Mouse (Mus musculus): Measurements from ENCODE around the gene Ssmem1. TPM values are rescaled to one million over a fixed set of nuclear protein-coding genes. Genes with fewer than 3 reads are reported as not detected.

Ssmem1 gene
- polyA plus RNA-seq, 1 experiment from 2014 or later, result 0.19 TPM

DNA sequence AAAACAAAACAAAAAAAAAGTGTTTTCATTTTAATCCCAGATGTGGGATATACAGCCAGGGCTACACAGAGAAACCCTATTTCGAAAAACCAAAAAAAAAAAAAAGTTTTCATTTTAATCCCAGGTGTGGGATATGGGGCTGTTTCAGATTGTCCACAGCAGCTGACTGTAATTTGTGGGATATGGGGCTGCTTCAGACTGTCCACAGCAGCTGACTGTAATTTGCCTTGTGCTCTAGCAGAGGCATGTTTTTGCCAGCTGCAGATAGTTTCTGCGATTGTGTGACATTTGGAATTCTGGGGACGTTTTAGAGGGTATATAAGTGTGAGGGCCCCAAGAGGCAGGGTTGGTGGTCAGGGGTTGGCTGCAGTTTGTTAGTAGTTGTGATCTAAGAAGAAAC, 37.9 kb upstream of the Ssmem1 start:
- 90% methylated on average over 3 of the region's 3 CpGs for WGBS
- ATAC-seq (ENCODE audit: low FRiP score), result no peak

DNA sequence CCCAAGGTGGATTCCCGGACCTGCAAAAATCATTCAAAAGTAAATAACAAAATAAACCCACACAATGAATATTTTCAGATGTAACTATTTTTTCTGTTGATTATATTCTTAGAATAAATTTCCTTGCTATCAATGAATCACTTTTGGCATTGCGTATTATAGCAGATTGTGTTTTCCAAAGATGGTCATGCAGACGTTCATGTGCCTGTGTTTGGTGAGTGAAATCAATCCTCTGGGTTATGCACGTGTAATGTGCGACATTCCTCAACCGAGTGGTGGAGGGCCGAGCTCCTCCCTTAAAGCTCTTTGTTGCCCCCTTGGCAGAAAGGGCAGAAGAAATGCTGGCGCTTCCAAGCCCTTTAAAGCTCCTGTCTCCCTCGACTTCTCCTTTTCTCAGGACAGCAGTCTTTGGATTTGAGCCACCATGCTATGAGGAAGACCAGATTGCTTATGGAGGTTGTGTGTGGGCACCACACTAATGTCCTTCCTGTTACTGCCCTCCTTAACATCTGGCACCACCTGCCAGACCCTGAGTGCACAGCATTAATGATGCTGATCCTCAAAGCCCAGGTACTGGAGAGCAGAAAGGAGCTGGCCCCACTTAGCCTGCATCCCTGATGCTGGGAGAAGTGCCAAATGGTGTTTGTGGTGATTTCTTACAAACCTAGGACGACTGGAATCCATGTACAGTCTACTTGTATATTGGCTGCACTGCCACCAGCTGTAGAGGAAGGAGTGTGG, 33.5 kb upstream of the Ssmem1 start:
- 79% methylated on average over 10 of the region's 10 CpGs for WGBS
- Histone ChIP-seq H3K9me3 (ENCODE audit: control insufficient read depth, low read length) (no peaks in the 10 kb centered on the region), H3K4me3 (replicated peaks; ENCODE audit: low read length) (no peak overlapping the region), H3K27ac (no peak overlapping the region), H3K4me2 (replicated peaks) (no peak overlapping the region), H3K27me3 (ENCODE audit: control insufficient read depth, insufficient read depth, low read length) (no peaks in the 10 kb centered on the region), H3K36me3 (replicated peaks; ENCODE audit: control insufficient read depth, insufficient read depth) (peaks cover 9% of the 10 kb centered on the region; the same call in 1 of the 2 replicates), H3K9ac (no peak overlapping the region), H3K4me1 (replicated peaks; ENCODE audit: control insufficient read depth, insufficient read depth, low read length) (0 out of 2 replicates have a peak, but pooled peaks cover 3% of the 10 kb centered on the region)
- ATAC-seq (ENCODE audit: low FRiP score) (no peak), DNase-seq (ENCODE audit: low spot score) (no peak)

More for the DNA sequence above, 37.9 kb upstream of the Ssmem1 start:
- no peak overlapping the region for H3K27ac ChIP-seq
- no peak overlapping the region for H3K4me3 ChIP-seq (replicated peaks; ENCODE audit: low read length)
- H3K9ac ChIP-seq, result no peak overlapping the region
- no peaks in the 10 kb centered on the region for H3K36me3 ChIP-seq (replicated peaks; ENCODE audit: control insufficient read depth, insufficient read depth)
- 0 out of 2 replicates have a peak, but pooled peaks cover 6% of the 10 kb centered on the region for H3K4me1 ChIP-seq (replicated peaks; ENCODE audit: control insufficient read depth, insufficient read depth, low read length)
- H3K4me2 ChIP-seq (replicated peaks), result no peak overlapping the region
- no peaks in the 10 kb centered on the region for H3K9me3 ChIP-seq (ENCODE audit: control insufficient read depth, low read length)
- H3K27me3 ChIP-seq (ENCODE audit: control insufficient read depth, insufficient read depth, low read length), result no peaks in the 10 kb centered on the region
- no peak for DNase-seq (ENCODE audit: low spot score)

GRCm38 (mm10) chr6:30477210-30477714, 32.4 kb upstream of the Ssmem1 start:
- WGBS, result 84% methylated on average over 8 of the region's 8 CpGs
- peaks cover 19% of the 10 kb centered on the region for H3K36me3 ChIP-seq (replicated peaks; ENCODE audit: control insufficient read depth, insufficient read depth)
- no peaks in the 10 kb centered on the region for H3K27me3 ChIP-seq (ENCODE audit: control insufficient read depth, insufficient read depth, low read length)
- H3K4me3 ChIP-seq (replicated peaks; ENCODE audit: low read length), result no peak overlapping the region
- DNase-seq (ENCODE audit: low spot score), result no peak
- H3K9ac ChIP-seq, result no peak overlapping the region
- no peak overlapping the region for H3K27ac ChIP-seq
- no peaks in the 10 kb centered on the region for H3K9me3 ChIP-seq (ENCODE audit: control insufficient read depth, low read length)
- H3K4me2 ChIP-seq (replicated peaks), result no peak overlapping the region
- H3K4me1 ChIP-seq (replicated peaks; ENCODE audit: control insufficient read depth, insufficient read depth, low read length), result 0 out of 2 replicates have a peak, but pooled peaks cover 3% of the 10 kb centered on the region
- ATAC-seq (ENCODE audit: low FRiP score), result no peak

DNA sequence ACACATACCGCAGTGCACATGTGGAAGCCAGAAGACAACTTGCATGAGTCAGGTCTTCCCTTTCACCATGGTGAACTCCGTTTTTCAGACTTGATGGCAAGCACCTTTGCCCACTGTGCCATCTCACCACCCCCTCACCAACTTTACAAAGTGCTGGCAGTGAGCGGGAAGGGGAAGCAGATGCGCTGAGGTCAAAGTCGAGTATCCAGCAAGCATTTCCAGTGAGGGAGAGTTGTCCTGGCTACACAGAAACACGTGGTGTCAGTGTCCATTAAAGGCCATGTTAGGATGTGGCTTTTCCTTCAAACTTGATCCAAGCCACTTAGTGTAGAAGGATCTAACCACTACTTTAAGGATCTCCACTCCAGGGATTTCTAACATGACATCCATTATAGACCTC, 31.9 kb upstream of the Ssmem1 start:
- Histone ChIP-seq H3K9ac (no peak overlapping the region), H3K36me3 (replicated peaks; ENCODE audit: control insufficient read depth, insufficient read depth) (peaks cover 24% of the 10 kb centered on the region), H3K27me3 (ENCODE audit: control insufficient read depth, insufficient read depth, low read length) (no peaks in the 10 kb centered on the region), H3K27ac (no peak overlapping the region), H3K4me2 (replicated peaks) (no peak overlapping the region), H3K4me3 (replicated peaks; ENCODE audit: low read length) (no peak overlapping the region), H3K4me1 (replicated peaks; ENCODE audit: control insufficient read depth, insufficient read depth, low read length) (0 out of 2 replicates have a peak, but pooled peaks cover 3% of the 10 kb centered on the region), H3K9me3 (ENCODE audit: control insufficient read depth, low read length) (no peaks in the 10 kb centered on the region)
- no peak for DNase-seq (ENCODE audit: low spot score)
- no peak for ATAC-seq (ENCODE audit: low FRiP score)
- 91% methylated on average over 6 of the region's 6 CpGs for WGBS

GRCm38 (mm10) chr6:30479418-30479817, 30.2 kb upstream of the Ssmem1 start:
- Histone ChIP-seq H3K4me3 (replicated peaks; ENCODE audit: low read length) (no peak overlapping the region), H3K27ac (no peak overlapping the region), H3K27me3 (ENCODE audit: control insufficient read depth, insufficient read depth, low read length) (no peaks in the 10 kb centered on the region), H3K9me3 (ENCODE audit: control insufficient read depth, low read length) (no peaks in the 10 kb centered on the region), H3K36me3 (replicated peaks; ENCODE audit: control insufficient read depth, insufficient read depth) (peaks cover 38% of the 10 kb centered on the region), H3K4me2 (replicated peaks) (no peak overlapping the region), H3K9ac (no peak overlapping the region), H3K4me1 (replicated peaks; ENCODE audit: control insufficient read depth, insufficient read depth, low read length) (0 out of 2 replicates have a peak, but pooled peaks cover 3% of the 10 kb centered on the region)
- WGBS, result 92% methylated on average over 3 of the region's 3 CpGs
- DNase-seq (ENCODE audit: low spot score), result no peak
- no peak for ATAC-seq (ENCODE audit: low FRiP score)

DNA sequence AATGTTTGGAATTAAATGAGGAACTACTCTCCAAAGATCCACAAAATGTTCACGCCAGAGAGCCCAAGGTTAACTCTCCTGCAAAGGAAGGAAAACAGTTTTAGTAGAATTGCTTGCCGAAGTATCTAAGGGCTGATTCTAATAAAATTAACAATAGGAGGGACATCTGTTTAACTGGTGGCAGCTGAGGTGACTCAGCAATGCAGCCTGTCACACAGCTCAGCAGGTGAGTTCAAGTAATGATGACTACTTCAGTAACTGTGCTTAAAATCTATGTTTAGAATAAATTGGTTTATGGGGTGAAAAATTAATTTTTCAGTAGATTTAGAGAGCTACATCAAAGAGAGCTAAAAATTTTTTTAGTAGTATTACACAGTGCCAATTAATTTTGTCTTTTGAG, 26.7 kb upstream of the Ssmem1 start:
- no peaks in the 10 kb centered on the region for H3K27me3 ChIP-seq (ENCODE audit: control insufficient read depth, insufficient read depth, low read length)
- no peak overlapping the region for H3K4me2 ChIP-seq (replicated peaks)
- peaks cover 65% of the 10 kb centered on the region for H3K36me3 ChIP-seq (replicated peaks; ENCODE audit: control insufficient read depth, insufficient read depth)
- DNase-seq (ENCODE audit: low spot score) (no peak), ATAC-seq (ENCODE audit: low FRiP score) (no peak)
- no peak overlapping the region for H3K9ac ChIP-seq
- H3K4me3 ChIP-seq (replicated peaks; ENCODE audit: low read length), result no peak overlapping the region
- 0 out of 2 replicates have a peak, but pooled peaks cover 3% of the 10 kb centered on the region for H3K4me1 ChIP-seq (replicated peaks; ENCODE audit: control insufficient read depth, insufficient read depth, low read length)
- WGBS, result 81% methylated on average over 2 of the region's 2 CpGs
- H3K9me3 ChIP-seq (ENCODE audit: control insufficient read depth, low read length), result no peaks in the 10 kb centered on the region
- H3K27ac ChIP-seq, result no peak overlapping the region

GRCm38 (mm10) chr6:30486504-30486903, 23.1 kb upstream of the Ssmem1 start:
- H3K36me3 ChIP-seq (replicated peaks; ENCODE audit: control insufficient read depth, insufficient read depth), result peaks cover 81% of the 10 kb centered on the region
- H3K27ac ChIP-seq, result no peak overlapping the region
- no peak overlapping the region for H3K9ac ChIP-seq
- H3K27me3 ChIP-seq (ENCODE audit: control insufficient read depth, insufficient read depth, low read length), result no peaks in the 10 kb centered on the region
- no peaks in the 10 kb centered on the region for H3K9me3 ChIP-seq (ENCODE audit: control insufficient read depth, low read length)
- DNase-seq (ENCODE audit: low spot score), result no peak
- H3K4me1 ChIP-seq (replicated peaks; ENCODE audit: control insufficient read depth, insufficient read depth, low read length), result no peaks in the 10 kb centered on the region
- no peak overlapping the region for H3K4me3 ChIP-seq (replicated peaks; ENCODE audit: low read length)
- no peak for ATAC-seq (ENCODE audit: low FRiP score)
- 93% methylated on average over 6 of the region's 6 CpGs for WGBS
- H3K4me2 ChIP-seq (replicated peaks), result no peak overlapping the region

- 89% methylated on average over 3 of the region's 3 CpGs for WGBS
- Histone ChIP-seq H3K4me3 (replicated peaks; ENCODE audit: low read length) (no peak overlapping the region), H3K4me1 (replicated peaks; ENCODE audit: control insufficient read depth, insufficient read depth, low read length) (no peaks in the 10 kb centered on the region), H3K9ac (no peak overlapping the region), H3K9me3 (ENCODE audit: control insufficient read depth, low read length) (no peaks in the 10 kb centered on the region), H3K27me3 (ENCODE audit: control insufficient read depth, insufficient read depth, low read length) (no peaks in the 10 kb centered on the region), H3K4me2 (replicated peaks) (no peak overlapping the region), H3K27ac (no peak overlapping the region), H3K36me3 (replicated peaks; ENCODE audit: control insufficient read depth, insufficient read depth) (peaks cover 35% of the 10 kb centered on the region)
- ATAC-seq (ENCODE audit: low FRiP score), result no peak
- DNase-seq (ENCODE audit: low spot score), result no peak
Measured at GRCm38 (mm10) chr6:30499049-30499448, 10.6 kb upstream of the Ssmem1 start.

DNA sequence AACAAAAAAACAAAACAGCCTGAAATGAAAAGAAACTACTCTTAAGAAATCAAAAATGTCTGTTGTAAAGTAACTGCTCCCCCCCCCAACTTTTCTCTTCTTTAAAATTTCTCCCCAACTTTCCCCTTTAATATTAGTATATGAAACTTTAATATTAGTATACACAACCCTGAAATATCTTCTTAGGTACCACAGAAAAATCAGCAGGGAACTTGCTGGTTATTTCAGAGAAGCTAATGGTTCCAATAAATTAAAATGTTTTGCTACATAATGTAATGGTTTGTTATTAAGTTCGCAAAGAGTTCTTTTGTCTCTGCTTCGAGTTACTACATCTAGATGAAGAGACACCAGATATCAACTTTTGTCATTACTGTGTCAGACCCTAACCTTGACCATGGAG, 825 bp upstream of the Ssmem1 start:
- Histone ChIP-seq H3K4me3 (replicated peaks; ENCODE audit: low read length) (peak overlapping the region; percentile 62), H3K27ac (peak overlapping the region; percentile 95), H3K27me3 (ENCODE audit: control insufficient read depth, insufficient read depth, low read length) (no peaks in the 10 kb centered on the region), H3K4me1 (replicated peaks; ENCODE audit: control insufficient read depth, insufficient read depth, low read length) (peaks cover 10% of the 10 kb centered on the region), H3K4me2 (replicated peaks) (peak overlapping the region; percentile 84), H3K9ac (peak overlapping the region; percentile 73), H3K36me3 (replicated peaks; ENCODE audit: control insufficient read depth, insufficient read depth) (peaks cover 16% of the 10 kb centered on the region), H3K9me3 (ENCODE audit: control insufficient read depth, low read length) (no peaks in the 10 kb centered on the region)
- ATAC-seq (ENCODE audit: low FRiP score), result no peak
- DNase-seq (ENCODE audit: low spot score), result no peak
- 9% methylated on average over 2 of the region's 2 CpGs for WGBS

All from hindbrain, embryonic 14.5 days (tissue).